15 mouse cellular contexts compared by ENCODE assay signal in genomic region chr7:139508938-139509337, GRCm38 (mm10).
"Had no signal": no experiment of that assay in that cellular context is flagged by ENCODE, and none has a peak within 500 bp of the region (broad histone marks: within the 10 kb centered on the region; RNA-seq: fewer than 3 reads in every experiment).

No protein-coding gene starts in this region.

- DNase-seq: lung, adult 2 months; lung, postnatal 14 days; lung, postnatal 36 days; right cerebral cortex, postnatal 14 days; thymus, adult 2 months; thymus, postnatal 25 days; thymus, postnatal 4 days had no signal

- H3K27ac ChIP-seq: lung, embryonic 15.5 days; macrophage; midbrain, embryonic 13.5 days; midbrain, embryonic 15.5 days; neural tube, embryonic 12.5 days; stomach, embryonic 15.5 days; stomach, postnatal 0 days had no signal

- H3K4me3 ChIP-seq: lung, embryonic 15.5 days; megakaryocyte, embryonic 14.5 days; midbrain, embryonic 13.5 days; midbrain, embryonic 15.5 days; neural tube, embryonic 12.5 days; stomach, embryonic 15.5 days had no signal
